Mouse (Mus musculus) thymus, postnatal 25 days (tissue): Measurements from ENCODE around the gene Cdc5l.
"Not testable (repeated sequence)": the region's sequence is repeated elsewhere in the genome, so short reads cannot be mapped to it uniquely, and the experiment has no call there.

ENCODE experiments used
- DNase-seq: peaks from one replicate; pipeline ENCODE4 v3.0.0; 2022

The Cdc5l gene

DNA sequence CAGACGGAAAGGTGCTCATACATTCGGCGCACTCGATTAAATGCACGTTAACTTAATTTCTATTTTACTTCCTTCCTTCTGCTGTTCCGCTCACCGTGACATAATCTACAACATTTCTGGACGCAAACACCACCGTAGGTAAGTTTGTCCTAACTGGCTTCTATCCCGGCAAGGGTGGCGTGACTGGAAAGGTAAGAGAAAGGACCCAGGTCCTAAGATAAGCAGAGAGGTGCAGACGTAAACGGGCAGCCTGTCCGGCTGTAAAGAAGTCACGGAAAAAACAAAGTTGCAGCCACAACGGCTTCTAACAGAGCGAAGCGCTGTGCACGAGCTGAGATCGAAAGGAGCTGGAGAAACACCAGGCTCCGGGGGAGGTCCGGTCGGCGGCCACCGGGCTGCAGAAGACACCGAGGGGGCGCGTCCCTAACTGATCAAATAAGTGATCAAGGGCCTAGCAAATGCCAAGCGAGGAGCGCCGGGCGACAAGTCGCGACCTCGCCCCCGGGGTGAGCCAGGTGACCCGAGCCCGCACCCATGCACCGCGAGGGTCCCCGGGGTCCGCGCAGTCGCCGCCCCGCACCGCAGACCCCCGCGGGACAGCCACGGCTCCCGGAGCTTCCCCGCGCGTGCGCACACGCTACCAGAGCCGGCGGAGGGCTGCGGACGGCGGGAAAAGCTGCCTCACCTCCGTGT, 685 bp downstream of the Cdc5l start:
- no peak for DNase-seq

DNA sequence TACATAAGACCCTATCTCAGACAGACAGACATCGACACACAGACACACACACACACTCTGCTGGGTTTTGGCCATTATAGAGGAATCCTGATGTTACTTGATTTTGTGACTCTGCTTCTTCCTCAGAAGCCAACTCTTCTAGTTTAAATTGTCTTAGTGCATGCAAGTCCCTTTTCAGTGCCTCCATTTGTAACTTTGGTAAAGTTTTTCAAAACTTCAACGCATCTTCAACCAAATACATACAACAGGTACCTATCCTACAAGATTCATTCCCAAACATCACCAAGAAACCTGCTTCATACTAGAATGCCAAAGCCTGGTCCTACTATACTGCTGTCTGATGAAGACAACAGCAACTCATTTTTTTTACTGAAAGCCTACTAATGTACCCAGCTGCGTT, 1.5 kb downstream of the Cdc5l start:
- DNase-seq, result no peak

DNA sequence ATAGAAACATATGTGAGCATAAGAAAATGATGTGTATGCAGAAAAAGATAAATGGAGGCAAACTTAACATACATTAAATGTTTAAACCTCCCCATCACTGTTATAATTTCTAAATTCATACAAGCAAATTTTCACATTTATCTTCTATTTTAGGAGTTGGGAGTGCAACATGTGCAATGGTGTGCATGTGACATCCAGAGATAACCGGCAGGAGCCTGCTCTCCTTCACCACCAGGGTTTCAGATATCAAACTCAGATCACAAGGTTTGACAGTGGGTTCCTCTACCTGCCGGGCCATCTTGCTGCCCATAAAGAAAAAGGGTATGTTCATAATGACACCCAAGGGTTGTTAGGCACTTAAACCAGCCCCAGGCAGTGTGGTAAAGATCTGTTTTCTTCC, 16.1 kb downstream of the Cdc5l start:
- DNase-seq, result no peak

DNA sequence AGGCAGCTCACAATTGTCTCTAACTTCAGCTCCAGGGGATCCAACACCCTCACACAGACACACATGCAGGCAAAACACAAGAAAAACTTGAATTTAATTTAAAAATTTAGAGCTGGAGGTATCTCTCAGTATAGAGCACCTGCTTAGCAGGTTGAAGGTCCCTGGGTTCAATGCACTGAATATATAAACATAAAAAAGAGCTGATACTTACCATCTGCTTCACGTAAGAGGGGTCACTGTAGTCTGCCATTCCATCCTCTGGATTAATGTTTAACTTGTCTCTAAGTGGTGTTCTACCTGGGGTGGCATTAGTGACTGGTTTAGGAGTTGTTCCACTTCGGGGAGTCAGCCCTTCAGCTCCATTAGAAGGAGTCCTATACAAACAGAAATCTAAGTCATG, 21.9 kb downstream of the Cdc5l start:
- DNase-seq, result not testable (repeated sequence)

DNA sequence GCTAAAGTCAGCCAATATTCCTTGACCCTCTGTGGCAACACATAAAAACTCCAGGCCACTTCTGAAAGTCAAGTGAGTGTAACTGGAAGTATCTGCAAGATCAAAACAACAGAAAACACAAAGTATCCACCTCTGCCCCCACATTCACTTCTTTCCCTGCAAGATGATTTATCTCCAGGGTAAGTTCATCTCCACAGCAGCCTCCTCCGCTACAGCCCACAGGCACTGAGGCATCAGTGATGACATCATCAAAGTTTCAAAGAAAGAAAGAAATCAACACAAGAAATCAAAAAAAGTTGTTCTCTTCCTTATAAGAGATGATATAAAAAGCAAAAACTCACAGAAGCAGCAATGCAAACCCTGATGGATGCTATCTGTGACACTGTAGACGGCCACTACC, 24.8 kb downstream of the Cdc5l start:
- no peak for DNase-seq

DNA sequence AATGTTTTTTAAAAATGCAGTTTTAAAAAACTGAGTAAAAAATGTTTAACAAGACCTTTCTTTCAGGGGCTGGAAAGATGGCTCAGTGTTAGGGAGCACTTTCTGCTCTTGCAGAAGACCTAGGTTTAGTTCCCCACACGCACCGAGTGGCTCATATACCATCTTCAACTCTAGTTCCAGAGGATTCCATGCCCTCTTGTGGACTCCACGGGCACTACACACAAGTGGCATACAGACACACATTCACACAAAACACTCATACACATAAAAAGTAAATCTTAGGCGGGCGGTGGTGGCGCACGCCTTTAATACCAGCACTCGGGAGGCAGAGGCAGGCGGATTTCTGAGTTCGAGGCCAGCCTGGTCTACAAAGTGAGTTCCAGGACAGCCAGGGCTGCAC, 27.3 kb downstream of the Cdc5l start:
- peak; percentile 10 for DNase-seq

DNA sequence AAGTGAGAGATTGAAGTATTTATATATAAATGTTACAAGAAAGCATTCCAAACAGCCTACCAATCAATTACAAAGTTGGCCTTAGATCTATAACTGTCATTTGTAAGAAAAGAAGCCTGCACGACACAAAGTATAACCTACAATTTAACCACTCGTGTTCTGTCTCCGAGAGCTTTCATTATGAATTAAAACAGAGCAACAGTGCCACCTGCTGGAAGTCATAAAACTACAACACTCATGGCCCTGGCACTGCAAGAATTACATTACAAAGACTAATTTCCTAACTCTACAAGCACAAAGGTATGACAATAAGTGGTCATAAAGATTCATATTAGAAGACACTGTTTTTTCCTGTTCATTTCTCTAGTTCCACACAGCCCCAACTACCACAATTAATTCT, 30.3 kb downstream of the Cdc5l start:
- DNase-seq, result peak; percentile 46

DNA sequence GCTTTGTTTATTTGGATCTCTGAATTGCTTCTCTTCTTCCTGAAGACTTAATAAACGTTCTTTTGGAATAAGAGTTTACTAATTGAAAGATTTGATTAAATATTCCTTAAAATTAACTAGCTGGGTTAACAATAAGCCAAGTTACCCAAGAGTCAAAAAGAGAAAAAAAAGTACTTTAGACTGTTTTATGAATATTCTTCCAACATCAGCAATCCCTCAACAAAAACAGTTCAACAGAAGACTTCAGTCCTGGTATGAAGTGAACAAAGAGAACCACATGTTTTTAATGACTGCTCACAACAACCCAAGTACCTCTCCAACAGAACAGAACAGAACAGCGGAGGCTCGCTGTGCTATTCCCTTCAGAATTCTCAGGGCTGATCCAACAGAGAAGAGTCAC, 30.9 kb downstream of the Cdc5l start:
- DNase-seq, result no peak

DNA sequence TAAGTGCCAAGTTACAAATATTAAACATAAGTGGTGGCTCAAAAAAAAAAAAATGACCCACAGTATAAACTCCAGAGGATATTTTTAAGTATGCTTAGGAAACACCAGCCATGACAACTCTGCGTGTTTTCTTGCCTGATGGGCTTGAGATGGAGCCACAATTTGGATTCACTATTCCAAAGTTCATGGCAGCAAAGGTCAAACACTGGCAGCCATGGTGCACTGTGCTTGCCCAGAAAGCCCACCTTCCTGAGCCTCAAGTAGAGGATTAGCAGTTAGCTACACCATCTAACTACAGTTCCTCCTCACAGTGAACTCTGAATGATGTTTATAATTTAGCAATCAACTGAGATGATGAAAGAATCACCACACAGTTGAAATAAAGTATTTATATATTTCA, 31.4 kb downstream of the Cdc5l start:
- DNase-seq, result no peak

DNA sequence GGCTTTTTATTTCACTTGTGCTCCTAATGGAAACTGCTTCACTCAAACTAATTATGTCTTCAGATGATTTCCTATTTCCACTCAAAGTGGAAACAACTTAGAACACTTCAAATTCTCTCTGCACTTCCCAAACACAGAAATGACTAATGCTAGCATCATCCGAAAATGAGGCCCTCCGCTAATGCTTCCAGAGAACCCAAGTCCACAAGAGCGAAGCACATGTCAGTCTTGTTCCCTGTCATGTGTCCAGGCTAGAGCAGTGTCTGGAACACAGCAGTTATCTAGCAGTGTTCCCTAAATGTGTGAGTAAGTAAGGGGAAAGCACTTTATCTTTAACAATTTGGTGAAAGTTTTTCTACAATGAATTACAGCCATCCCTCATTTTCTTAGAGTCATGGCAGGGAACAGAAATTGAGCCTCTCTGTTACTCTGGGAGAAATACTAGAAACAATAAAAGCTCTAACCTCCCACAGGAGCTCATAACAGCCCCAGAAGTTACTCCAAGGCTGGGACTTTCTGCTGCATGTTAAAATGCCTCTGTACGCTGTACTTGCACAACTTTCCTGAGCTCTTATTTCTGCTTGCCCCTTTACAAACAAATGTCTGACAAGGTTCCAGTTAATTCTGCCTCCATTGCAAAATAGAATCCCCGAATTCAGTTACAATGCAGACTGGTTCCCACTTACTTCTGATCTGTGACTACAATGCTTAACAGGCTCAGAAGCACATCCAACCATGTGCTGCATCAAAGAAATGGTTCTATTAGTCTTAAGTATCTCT, 32.2 kb downstream of the Cdc5l start:
- no peak for DNase-seq

DNA sequence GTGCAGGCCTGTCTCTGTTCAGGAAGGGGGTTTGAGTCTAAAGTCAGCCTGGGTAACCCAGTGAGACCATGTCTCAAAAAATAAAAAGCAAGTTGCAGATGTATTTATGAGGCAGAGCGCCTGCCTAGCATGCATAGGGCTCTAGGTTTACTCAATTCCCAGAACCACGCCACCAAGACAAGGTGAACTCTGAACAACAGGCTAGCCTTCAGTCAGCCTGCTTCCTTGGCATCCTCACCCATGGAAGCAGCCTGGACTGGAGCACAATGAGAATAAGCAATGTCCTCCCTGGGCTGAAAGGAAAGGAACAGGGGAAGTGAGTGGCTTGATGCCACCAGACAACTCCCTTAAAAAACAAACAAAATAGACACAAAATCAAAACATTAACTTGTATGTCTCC, 35.5 kb downstream of the Cdc5l start:
- DNase-seq, result no peak

DNA sequence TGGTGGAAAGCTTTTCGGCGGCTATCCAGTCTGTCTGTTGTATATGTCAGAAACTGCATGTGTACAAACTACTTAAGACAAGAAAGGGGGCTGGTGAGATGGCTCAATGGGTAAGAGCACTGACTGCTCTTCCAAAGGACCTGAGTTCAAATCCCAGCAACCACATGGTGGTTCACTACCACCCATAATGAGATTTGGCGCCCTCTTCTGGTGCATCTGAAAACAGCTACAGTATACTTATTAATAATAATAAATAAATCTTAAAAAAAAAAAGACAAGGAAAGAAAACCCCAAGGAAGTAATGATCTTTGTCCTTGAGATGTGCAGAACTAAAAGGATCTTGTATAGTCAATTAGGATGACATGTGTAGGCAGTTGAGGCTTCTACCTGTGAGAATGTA, 36.0 kb downstream of the Cdc5l start:
- DNase-seq, result no peak

DNA sequence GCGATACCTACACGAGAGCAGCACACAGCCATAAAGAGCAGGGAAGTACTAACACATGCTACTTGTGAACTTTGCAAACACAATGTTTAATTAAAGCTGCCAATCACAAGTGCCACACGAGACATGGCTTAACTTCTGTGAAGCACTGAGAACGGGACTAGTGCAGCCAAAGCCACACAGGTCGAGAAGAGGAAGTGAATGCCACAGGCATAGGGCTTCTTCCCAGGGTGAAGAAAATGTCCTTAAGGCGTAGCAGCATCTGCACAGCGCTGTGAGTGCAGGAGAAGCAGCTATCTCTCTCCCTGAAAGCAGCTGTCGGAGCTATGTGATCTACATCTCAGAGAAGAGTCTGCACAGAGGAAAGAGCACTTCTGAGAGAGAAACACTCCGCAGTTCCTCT, 38.9 kb downstream of the Cdc5l start:
- no peak for DNase-seq

DNA sequence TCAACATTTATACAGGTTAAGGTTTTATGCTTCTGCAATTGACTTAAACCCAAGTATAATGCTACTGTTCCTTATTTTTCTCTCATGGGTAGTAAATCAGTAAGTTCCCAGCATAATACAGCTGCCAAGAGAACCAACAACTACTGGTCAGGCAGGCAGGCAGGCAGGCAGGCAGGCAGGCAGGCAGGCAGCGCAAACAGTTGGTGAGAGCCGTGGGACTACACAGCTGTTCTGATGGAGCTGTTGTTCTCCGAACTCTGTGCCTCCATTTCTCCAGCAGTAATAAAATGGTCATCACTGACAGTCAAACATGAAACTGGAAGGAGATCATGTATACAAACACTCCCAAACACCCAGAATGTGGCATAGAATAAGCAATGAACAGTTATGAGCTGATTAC, 39.8 kb downstream of the Cdc5l start:
- DNase-seq, result no peak

DNA sequence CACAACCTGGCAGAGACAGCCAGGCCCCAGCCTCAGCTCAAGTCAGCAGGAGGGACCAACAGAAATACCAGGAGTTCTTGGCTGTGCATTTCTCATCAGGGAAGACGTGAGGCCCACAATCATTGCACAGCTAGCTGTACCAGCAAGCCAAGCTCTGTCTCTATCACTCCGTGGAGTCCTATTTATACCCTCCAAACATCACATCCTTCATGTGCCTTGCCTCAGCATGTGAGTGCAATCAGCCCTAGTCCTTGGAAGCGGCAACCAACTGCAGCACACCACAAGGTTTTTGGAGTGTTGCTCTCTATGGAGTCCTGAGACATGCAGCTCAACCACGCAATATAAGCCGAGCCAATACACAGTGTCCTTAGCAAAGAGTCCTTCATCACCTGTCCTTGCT, 43.6 kb downstream of the Cdc5l start:
- DNase-seq, result no peak

DNA sequence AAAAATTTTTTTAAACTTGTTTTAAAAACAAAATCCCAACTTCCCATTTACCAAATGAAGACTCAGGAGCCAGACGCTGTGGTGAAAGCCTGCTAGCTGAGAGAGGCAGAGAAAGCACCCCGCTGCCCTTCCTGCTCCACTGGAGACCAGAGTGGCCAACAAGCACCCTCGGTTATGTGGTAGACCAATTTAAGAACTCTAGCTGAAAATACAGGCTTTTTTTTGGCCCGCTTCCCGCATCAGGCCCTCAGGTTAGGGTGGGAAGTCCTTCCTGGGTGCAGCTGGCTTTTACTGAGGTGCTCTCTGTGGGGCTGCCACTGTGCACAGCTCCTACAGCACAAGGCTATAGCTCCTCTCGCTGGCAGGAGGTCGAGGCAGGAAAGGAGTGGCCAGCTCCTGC, 46.6 kb downstream of the Cdc5l start:
- no peak for DNase-seq

DNA sequence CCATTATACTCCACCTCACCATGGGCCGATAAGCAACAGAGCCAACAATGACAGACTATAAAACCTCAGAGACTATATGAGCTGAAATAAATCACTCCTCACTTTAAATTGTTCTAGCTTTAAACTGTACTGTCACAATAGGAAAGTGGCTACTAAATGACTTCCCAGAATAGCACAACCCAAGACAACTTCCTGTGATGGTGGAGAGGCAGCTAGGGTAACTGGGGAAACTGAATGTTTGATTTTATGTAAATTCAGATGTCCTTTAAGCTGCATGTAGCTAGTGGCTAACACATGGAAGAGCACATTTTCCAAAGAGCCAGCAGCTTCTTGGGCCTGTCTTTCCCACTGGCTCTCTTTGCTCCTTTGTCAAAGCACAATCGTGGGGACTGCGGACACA, 50.2 kb downstream of the Cdc5l start:
- no peak for DNase-seq

DNA sequence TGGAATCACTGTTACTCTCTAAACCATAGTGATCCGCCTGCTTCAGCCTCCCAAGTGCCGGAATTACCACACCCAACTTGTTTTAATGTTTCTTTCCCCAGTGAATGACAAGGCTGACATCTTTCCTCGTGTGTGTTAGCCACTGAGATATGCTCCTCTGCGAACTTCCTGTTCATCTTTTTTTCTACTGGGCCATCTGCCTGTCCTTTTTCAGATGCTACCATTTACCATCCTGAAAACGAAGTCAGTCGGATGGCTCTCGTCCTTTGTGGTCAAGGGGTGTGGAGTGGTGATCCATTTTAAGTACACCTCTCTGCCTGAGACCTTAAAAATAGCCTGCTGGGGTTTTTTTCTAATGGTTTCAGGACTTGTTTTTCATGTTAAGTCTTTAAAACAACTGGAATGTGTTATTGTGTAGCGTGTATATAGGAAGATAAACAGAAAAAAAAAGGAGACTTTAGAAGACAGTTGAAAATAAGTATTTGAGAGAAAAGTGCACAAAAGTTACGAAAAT, 54.2 kb downstream of the Cdc5l start:
- no peak for DNase-seq

DNA sequence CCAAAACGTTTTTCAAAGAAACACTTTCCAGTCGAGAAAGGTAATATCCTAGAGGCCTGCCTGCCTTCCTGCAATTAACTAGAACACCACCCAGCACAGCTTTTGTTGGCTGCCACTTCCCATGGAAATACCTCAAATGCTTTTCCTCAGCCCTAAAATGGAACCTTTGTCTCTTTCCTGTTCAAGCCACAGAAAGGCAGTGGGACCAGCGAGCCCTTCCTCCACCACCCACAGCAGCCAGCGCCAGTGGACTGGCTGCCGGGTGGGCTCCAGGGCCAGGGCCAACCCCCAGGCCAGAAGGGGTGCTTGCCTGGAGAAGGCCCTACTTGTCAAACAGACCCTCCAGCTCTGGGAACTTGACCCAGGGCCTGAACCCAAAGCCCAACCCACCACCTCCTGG, 56.2 kb downstream of the Cdc5l start:
- DNase-seq, result no peak

DNA sequence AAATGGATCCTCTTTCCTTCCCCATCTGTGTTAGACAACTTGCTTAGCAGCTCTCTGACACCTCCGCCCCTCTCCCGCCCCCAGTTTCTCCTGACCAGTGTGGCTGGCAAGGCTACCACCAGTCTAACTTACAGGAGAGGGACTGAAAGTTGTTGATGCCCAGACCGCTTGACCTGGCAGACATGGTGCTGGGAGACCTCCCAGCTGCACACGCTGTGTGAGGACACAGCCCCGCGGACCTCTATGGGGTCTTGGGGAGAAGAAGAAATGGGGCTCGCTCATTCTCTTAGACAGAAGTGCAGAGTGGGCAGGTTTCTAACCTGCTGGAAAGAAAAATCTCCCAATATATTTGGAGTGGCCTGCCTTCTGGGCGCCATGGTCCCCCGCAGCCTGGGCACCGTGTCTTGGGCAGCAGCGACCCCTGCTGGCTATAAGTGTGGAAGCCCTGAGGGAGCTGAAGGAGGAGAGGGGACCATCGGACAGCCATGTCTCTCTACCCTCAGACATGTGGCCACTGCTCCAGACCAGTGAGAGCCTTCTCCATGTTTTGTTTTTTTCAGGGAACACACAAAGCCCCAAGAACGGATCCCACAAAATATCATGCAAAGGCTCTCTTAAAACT, 59.4 kb downstream of the Cdc5l start:
- peak; percentile 75 for DNase-seq

DNA sequence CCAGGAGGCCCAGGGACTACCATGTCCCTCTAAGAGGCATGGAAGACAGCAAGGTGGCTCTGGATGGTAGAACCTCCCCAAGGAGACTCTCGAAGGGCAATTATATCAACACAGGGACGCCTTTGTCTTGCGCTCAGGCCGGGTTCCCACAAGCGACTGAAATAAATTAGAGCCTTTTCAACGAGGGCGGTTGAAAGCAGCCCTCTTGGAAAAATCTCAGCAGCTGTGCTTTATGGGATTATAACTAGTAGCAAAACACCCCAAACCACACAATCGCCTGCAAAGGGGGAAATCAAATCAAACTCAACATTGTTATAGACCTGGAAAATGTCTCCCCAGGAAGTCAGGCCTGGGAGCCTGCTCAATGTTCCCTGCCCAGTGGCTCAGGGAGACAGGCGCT, 62.5 kb downstream of the Cdc5l start:
- DNase-seq, result no peak

DNA sequence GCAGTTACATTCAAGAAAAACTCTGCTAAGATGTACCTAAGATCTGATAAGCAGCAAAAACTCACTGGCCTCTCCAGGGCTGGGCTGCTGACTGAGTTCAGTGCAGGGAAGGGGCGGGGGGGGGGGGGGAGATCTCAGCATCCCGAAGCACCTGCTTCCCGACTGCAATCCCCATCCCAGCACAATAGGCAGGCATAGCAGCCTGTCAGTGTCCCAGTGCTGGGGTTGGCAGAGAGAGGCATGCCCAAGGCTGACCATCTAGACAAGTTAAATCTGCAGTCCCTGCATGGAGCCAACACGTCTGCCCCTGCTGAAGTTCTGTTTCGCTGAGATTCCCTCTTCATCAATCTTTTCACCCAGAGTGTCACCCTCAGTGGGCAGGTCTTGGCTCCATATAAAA, 63.0 kb downstream of the Cdc5l start:
- DNase-seq, result no peak

DNA sequence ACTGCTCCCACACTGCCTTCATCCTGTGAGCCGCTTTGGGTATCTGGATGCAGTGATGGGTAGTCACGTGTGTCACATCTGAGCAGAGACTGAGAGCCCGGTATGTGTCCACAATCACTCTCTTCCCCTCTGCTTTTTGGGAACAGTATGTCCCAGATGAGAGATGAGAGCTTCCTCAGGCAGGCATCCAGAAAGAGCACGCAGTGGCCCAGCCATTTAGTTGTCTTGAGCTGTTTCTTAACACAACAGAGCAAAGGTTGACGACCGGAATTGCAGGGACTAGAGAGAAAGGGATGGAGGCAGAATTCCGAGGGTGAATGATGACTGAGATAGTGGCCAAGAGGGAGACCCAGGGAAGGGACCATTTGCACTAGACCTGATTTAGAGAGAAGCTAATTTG, 68.7 kb downstream of the Cdc5l start:
- no peak for DNase-seq

DNA sequence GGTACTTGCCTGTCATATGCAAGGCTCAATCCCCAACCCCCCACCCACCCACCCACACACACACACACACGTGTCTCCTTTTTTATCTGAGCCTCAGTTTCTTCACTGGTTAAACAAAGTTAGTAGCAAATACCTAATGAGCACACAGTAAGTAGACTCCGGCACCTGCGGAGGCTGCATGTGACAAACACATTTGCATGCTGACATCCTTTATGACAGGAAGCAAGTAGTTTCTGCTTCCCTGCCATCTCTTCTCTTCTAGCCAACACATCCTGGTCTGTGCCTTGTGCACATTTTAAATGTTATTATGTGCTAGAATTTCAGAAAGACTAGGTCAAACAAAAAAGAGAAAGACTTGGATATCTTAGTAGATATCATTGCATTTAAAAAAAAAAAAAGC, 72.6 kb downstream of the Cdc5l start:
- DNase-seq, result no peak
